Mouse (Mus musculus): Measurements from ENCODE around the gene Fam168b.

GRCm38 (mm10) chr1:34891559-34892289 is 48.9 kb upstream of the Fam168b start:
- TF ChIP-seq CTCF (IDR thresholded peaks at IDR 0.05; ENCODE audit: low read depth) (peak; percentile 60), EP300 (IDR thresholded peaks at IDR 0.05; ENCODE audit: low read depth) (no peak)

Data from liver, postnatal 0 days (tissue).